Mouse (Mus musculus) layer of hippocampus, adult 18-20 months (tissue): Measurements from ENCODE around the gene Adra1d. TPM values are rescaled to one million over a fixed set of nuclear protein-coding genes. Genes with fewer than 3 reads are reported as not detected.

ENCODE experiments used
- DNase-seq, 2 experiments: peaks; one replicate each; pipeline ENCODE4 v3.0.0; 2022; ENCODE audit warnings: low spot score in 2 of 2
- total RNA-seq, 2 experiments: library from RNA; stranded (reverse); gene quantifications; 2 replicates each; pipeline ENCODE4 v1.2.3; 2021

Gene Adra1d
- total RNA-seq, 2 experiments from 2014 or later = 89.7 to 102 TPM

DNA sequence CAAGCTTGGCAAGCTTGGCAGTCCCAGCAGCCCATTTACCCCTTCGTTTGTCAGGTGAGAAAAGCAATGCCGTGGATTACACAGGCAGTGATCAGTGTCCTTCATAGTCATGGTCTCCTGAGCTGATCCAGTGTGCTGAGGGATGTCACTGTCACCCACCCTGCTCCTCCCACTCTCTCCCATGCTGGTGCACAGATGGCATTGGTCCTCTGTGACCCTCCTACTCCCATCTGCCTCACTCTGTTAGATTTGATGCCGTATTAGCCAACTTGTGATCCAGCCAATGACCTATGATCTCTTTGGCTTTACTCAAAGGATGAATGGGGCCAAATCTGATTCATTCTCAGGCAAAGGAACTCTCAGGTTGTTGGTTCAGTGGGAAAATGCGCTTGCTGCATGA is 20.4 kb downstream of the Adra1d start:
- peak in 1 of 2 experiments; percentile 65 for DNase-seq

DNA sequence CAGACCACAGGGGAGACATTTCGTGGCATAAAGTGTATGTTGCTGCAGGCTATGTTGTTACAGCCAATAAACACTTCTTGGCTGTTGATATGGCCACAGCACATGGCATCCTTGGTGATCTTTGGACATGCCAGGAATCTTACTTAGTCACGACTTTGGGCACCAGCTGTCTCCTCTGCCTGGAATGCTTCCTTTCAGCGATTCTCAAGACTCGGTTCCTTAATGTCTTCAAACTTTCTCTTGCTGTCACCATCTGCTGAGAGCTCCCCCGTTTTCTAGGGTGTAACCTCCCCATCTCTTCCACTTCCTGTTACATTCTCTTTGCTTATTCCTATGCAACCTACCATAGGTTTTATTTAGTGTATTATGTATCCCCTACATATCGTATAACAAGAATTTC is 22.3 kb downstream of the Adra1d start:
- DNase-seq = no peak

DNA sequence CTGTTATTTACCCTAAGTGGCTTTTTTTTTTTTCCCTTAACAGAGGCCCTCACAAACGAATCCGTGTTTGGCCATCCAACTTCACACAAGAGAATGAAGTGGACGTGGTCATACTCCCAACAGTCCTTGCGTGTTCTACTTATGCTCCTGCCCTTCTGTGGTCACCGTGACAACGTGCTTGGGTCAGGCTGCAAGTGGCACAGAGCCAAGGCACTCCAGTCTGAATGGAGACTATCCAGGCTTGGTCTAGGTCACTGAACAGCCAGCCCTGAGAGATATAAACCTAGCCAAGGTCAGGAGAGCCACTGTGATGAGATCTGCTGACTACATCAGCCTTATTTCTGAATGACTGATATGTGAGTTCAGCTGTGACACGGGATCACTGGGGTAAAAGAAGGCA is 23.7 kb downstream of the Adra1d start:
- DNase-seq = no peak

DNA sequence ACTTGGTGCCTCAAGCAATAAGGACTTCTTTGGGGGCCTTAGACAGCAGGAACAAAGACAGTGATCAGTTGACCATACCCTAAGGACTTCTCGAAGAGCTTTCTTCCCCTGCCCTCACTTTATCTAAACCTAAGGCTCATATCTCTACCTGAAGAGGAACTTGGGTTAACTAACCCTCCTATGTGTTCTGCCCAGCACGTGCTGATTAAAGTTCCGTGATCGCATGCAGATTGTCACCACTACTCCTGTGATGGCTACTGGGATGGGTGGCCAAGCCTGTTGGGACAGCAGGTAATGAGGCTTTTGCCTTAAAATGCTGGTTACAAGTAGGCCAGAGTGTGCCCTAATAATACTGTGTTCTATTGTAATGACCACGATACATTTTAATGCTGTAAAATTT is 26.9 kb downstream of the Adra1d start:
- no peak for DNase-seq

DNA sequence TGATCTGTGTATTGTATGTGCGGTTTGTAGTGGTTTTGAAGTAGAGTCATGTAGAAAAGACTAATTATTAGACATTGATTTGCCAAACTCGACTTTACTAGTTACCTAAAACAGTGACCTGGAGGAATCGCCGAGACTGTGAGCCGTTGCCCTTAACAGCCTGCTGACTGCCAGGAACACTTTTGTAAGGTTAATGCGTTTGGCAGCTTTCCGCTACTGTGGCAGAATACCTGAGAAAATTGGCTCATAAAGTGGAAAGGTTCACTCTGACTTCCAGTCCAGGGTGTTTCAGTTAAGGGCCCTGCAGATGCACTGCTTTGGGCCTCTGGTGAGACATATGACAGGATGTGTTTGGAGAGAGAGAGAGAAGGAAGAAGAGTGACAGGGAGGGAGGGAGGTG is 30.8 kb downstream of the Adra1d start:
- no peak for DNase-seq

DNA sequence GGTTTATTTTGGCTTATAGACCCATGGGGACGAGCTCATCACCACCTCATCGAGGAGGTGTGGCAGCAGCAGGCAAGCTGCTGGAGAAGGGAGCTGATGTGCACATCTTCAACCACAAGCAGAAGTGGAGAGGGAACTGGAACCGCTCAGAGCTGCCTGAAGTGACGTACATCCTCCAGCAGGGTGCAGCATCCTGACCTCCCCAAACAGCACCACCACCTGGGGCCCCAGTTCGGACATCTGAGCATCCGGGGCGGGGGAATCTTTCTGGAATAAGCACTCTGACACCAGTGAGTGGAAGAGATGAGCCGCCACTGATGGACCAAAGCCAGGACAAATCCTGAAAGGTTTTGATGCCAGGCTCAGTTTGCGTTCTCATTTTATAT is 31.5 kb downstream of the Adra1d start:
- peak in 1 of 2 experiments; percentile 74 for DNase-seq

DNA sequence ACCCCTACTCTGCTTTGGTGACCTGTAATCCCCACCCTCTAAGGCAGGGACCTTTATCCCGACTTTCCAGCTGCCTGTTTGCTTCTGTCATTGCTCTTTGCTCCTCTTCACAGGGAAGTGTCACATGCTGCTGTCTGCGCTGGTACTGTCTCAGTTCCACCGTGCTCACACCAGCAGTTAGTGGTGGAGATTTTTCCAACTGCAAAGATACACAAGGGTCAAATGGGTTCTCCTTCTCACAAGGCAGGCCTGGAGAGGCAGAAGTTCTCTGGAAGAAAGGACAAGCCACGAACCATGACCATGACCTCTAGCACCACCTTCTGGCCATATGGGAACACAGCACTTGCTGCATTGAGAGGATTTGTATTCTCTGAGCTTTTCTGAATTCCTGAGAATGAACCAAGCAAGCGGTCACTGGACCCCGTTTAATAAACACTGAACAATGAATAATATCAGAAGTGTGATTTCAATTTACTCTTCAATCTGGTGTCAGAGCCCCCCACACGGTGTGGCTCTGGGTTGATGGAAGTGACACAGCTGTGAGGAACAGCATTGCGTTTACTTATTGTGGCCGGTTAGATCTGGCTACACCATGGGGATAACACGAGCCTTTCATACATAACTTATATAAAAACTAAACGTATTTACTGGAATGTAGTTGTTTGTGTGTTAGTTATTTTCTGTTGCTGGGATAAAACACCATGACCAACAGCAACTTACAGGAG is 32.0 kb downstream of the Adra1d start:
- DNase-seq = peak in 1 of 2 experiments; percentile 84

DNA sequence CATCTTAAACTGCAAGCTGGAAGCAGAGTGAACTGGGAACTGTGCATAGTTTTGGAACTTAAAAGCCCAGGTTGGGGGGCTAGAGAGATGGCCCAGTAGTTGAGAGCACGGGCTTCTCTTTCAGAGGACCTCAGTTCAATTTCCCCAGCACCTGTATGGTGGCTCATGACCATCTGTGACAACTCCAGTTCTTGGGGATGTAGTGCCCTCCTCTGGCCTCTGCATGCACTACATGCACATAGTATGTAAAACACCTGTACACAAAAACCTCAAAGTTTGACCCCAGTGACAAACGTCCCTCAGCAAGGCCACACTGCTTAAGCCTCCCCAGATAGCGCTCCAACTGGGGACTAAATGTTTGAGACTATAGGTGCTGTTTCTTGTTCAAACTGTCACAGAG is 35.0 kb downstream of the Adra1d start:
- no peak for DNase-seq

DNA sequence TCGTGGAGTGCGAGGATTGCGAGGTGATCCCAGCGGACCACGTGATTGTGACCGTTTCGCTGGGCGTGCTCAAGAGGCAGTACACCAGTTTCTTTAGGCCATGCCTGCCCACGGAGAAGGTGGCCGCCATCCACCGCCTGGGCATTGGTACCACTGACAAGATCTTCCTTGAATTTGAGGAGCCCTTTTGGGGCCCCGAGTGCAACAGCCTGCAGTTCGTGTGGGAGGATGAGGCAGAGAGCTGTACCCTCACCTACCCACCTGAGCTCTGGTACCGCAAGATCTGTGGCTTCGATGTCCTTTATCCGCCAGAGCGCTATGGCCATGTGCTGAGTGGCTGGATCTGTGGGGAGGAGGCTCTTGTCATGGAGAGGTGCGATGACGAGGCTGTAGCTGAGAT is 41.3 kb downstream of the Adra1d start:
- no peak for DNase-seq

DNA sequence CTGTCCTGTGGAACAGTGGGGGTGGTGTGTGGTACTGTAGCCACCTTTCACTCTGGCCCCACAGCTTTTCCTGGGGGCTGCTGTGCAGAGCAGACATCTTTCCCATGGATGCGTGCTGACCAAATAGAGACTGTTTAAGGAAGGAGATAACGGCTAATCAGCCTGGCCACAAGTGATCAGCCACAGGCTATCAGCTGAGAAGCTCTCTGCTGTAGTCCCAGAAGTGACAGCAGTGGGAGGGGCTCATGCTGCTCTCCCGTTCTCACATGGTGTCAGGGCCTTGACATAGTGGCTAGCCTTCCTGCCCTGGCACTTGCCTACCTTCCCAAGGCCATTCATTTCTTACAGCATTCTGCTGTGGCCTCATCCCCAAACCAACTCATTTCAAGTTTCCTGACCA is 43.3 kb downstream of the Adra1d start:
- DNase-seq = no peak

DNA sequence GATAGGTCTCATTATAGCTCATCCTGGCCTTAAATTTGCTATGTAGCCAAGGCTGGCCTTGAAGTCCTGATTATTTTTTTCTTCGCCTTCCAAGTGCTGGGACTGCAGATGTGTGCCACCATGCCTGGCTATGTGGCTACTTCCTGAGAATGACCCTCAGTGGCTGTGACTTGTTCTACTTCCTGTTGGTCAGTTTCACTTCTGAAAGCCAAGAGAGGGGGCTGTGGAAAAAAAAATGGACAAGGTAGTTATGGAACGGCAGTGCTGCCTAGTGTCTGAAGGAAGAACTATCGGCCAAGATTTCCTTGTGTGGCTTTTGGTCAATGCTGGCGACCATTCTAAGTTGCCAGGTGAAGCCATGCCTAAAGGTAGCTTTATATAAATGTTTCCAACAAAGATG is 44.5 kb downstream of the Adra1d start:
- no peak for DNase-seq

DNA sequence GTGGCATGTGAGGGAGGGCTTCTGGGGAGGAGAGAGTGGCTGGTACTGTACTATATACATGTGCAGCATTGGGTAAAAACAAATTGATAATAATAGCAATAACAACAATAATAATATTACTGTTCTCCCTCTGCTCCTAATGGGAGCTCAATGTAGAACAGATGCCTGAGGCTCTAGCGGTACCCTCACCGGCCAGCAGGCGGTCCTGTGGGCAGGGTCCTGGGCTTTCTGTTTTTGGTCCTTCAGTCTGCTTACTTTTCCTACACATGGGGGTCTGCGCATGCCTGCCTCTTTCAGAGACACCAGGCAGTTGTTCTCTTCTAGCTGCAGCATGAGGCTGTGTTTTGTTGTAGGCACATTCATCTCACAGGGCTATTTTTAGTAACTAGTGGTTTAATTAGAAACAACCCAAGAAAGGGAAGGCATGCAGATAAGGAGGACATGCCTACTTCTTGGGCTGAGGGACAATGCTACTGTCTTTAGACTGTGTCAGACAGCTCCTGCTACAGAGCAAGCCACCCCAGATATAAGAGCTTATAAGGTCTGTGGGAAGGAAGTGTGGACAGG is 47.9 kb downstream of the Adra1d start:
- no peak for DNase-seq

DNA sequence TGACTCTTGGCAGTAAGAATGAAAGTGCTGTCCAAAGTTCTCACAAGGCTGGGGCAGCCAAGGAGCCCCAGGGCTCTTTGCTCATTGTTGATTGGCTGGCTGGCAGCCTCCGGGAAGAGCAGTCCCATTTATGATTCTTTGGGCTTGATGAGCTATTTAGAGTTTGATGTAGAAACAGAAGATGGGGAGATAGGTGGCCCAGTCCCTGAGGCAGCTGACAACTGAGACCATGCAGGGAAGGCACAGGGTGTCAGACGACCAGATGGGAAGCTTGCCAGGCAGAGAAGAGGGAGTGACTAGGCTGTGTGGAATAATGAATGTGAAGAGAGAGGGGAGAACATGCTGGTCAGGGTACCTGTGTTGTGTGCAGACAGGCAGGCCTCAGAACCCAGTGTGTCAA is 48.6 kb downstream of the Adra1d start:
- no peak for DNase-seq

DNA sequence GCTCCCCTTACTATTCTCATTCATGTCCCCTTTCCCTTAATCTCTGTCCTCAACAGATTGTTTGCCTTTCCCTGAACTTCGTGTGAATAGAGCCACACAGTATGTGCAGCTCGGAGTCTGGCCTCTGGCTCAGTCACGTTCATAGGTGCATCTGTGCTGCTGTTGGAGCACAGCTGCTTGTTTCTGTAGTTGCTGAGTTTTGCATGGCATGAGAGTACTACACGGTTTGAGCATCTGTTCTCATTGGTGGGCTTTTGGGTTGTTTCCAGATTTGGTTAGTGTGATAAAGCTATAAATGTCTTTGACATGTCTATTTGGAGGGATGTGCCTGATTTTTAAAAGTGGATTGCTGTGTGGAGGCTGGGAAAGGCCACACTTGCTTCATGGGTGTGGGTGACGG is 51.6 kb downstream of the Adra1d start:
- no peak for DNase-seq

DNA sequence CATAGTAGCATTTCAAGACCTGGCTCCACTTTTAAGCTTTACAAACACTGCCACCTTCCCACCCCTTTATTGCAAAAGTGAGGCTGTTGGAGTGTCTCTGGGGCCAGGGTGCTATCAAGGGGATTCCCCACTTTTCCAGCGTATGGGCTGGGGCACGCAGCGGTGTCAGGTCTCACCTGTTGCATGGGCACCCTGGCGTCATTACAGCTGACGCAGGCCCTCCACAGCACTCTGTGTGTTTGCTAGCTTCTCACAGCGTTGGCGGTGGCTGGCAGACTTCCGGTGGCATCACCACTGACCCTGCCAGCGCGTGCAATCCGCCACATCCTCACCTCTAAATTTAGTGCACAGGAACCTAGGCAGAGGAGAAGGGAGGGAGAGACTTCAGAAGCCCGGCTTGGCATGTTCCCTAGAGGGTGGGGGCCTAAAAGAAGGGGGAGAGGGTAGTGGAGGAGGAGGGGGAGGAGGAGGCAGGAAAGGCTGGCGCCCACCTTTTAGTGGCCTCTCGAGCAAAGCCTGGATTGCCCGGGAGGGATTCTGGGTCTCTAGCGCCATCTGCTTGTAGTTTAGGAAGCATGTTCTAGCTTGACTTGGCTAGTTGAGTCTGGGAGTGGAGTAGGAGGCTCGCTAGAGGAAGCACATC is 52.3 kb downstream of the Adra1d start:
- peak in 1 of 2 experiments; percentile 81 for DNase-seq

DNA sequence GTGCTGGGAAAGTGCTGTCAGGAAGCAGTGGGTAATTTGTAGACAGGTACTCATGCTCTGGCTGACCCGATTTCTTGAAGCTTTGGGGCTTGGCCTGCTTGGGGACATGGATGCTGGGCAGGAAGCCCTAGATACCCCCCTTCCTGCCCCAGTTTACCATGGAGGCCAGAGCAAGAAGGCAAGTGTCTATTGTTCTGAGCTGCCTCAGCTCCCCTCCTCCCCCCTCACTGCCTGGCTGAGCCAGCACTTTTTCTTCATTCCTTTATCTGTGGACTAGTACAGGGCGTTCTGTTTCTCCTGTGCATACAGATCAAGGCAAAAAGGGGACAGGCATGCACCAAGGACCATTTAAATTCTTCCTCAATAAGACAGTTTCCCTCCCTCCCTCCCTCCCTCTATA is 53.6 kb downstream of the Adra1d start:
- peak in 1 of 2 experiments; percentile 74 for DNase-seq

DNA sequence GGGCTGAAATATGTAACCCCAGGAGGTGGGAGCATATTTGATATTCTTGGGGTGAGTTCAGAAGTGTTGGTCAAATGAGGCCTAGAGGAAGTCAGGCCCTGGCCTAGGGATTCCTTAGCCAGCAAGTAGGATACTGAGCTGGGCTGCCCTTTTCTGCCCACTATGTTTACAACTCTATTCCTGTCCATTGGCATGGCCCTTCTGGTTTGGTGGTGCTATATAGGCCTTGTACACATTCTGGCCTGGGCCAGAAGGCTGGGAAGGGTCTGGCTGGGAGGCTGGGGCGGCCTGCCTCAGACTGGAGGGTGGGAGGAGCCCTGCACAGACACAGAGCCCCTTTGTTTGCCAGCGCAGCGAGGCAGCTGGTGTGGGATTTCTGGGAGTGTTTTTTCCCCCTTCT is 55.7 kb downstream of the Adra1d start:
- peak in 1 of 2 experiments; percentile 49 for DNase-seq

DNA sequence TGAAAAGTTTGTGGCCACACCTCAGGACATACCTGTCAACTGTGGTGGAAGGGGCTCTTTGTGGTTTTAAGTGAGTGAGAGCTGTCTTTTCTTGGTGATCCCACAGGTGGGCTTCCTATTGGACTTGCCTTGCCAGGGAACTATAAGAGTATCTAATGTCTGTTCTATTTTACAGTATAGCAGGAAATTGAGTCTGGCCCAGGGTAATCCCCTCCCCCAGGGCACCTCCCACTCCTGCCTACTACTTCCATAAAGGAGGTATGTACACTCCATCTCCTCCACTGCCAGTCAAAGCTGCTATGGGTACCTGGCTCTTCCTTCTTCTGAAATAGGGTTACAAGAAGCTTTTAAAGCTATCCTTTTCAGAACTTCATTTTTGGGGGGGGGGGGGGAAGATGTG is 56.7 kb downstream of the Adra1d start:
- no peak for DNase-seq

DNA sequence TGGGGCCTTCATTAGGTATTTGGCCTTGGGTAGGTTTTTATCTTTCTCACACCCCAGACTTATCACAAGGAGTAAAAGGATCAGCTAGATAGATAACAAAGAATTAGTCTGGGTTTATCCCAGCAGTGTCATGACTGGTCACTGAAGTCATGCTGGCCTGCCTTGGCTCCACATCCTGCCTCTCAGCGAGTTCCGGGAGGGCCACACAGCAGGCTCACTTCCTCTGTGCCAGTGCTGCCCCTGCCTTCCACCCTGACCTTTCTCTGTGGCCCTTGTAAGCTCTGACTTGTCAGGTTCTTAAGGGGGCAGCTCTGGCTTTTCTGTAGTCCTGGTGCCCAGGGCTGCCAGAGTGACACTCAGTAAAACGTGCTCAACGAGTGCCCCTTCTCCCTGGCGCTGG is 59.5 kb downstream of the Adra1d start:
- no peak for DNase-seq

DNA sequence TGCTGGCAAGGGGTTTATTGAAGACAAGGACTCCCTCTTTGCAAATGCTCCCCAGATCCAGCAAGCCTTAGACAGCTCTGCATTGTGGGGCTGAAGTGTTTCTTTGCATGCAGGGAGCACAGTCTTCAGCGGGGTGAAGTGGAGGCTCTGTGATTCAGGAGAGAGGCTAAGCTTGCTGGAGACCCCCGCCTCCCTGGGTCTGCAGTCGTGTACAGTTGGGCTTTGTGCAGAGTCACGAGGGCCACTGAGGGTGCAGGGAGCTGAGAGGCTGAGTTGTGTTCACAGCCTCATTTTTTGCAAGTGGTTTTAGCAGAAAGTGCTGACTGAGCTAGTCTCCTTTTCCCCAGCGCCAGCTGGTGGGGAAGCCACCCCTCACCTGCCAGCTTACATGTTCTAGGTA is 60.2 kb downstream of the Adra1d start:
- no peak for DNase-seq

DNA sequence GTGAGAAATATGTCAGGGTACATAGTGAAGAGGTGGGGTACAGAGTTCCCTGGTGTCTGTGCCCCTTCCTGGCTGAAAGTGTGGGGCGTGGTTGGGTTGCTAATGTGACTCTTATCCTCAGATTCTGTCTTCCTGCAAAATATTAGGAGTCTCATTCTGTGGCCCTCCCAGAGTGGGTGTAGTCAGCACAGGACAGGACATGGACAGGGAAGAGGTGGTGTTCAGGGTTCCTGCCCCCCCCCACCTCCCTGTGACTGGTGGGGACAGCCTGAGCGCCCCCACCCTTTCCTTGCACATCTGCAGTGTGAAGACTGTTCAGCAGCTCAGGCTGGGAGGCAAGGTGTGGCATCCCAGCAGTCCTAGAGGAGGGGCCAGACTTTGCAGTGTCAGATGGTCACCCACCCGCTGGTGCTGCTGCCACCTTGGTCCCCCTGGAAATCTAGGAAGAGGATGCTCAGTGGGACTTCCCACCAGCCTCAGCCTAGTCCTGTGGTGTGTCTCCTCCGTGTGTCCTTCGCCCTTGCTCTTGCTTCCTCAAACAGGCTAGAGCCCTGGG is 62.7 kb downstream of the Adra1d start:
- no peak for DNase-seq

DNA sequence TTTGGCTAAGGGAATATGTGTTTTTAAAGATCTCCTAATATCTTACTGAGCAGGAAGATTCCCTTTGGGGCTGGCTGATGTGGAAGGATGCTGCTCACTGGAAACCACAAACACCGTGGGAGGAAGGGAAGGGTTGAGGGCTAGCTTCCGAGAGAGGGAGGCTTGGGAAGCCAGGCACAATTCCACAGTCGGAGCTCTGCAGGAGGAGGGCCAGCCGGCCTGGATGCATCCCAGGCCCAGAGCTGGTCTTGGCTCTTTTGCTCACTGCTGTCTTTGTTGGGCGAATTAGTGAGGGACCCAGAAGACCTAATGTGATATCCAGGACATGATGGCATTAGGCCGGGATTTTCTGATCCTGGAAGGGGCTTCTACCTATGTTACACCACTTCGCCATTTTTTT is 63.9 kb downstream of the Adra1d start:
- peak in 1 of 2 experiments; percentile 57 for DNase-seq
